Comparison of ENCODE assay signal across 10 mouse cellular contexts in genomic region chr17:43707254-43707653, GRCm38 (mm10). TPM values are rescaled to one million over a fixed set of nuclear protein-coding genes. Genes with fewer than 3 reads are reported as not detected.
DNase-seq lines count a peak whose midpoint lies in the region; ATAC-seq lines count a peak whose summit lies in the region.
"Had no signal": no experiment of that assay in that cellular context is flagged by ENCODE, and none has a peak within 500 bp of the region (broad histone marks: within the 10 kb centered on the region; RNA-seq: fewer than 3 reads in every experiment).

No protein-coding gene starts in this region.

- DNase-seq in cerebellum, postnatal 10 days = peak; percentile 48
- DNase-seq in cerebellum, postnatal 4 days (ENCODE audit: low spot score in 2 of 2) = no peak
- DNase-seq in urinary bladder, postnatal 36 days (ENCODE audit: low spot score in 2 of 2) = peak; percentile 8 to 44
- no peak for DNase-seq in urinary bladder, postnatal 4 days (ENCODE audit: low spot score in 2 of 2)
- peak; percentile 34 for DNase-seq in kidney, postnatal 10 days
- no peak for DNase-seq in right cerebral cortex, postnatal 4 days
- DNase-seq in frontal cortex, postnatal 10 days (ENCODE audit: low spot score in 2 of 2) = no peak
- DNase-seq: embryo, embryonic 11 days; liver had no signal

- no peak for ATAC-seq in megakaryocyte progenitor cell, adult 5-6 weeks (replicated peaks; ENCODE audit: poor library complexity)

RNA-seq across cellular contexts. Expression of gene Cyp39a1, which starts 40.0 kb away (rescaled TPM):
- total RNA-seq in megakaryocyte progenitor cell, adult 5-6 weeks (2015) = 2.1 and 2.6 TPM in 2 replicates
- total RNA-seq in megakaryocyte progenitor cell, adult 5-6 weeks (2017) = 3.7 and 4.1 TPM in 2 replicates

RNA-seq across cellular contexts. Expression of gene Slc25a27, which starts 40.2 kb away (rescaled TPM):
- 1.6 and 2.5 TPM in 2 replicates for total RNA-seq in megakaryocyte progenitor cell, adult 5-6 weeks (2015)
- 0.29 and 4.1 TPM in 2 replicates for total RNA-seq in megakaryocyte progenitor cell, adult 5-6 weeks (2017)

Comparison
In these comparisons a context has a peak if more than half of its experiments do, and no peak if none do; other contexts are left out.
1. DNase-seq: peak in cerebellum, postnatal 10 days (2 of 2), urinary bladder, postnatal 36 days (2 of 2) and kidney, postnatal 10 days (single experiment); none in cerebellum, postnatal 4 days (0 of 2), urinary bladder, postnatal 4 days (0 of 2), right cerebral cortex, postnatal 4 days (single experiment) and frontal cortex, postnatal 10 days (0 of 2).